Mouse (Mus musculus) olfactory bulb, adult 2 months (tissue): ENCODE data around the gene Tmem88.

ENCODE experiments used
- CTCF ChIP-seq: fragments of 200-500 bp; IDR thresholded peaks from 2 replicates; pipeline ENCODE4 v1.5.1; 2012; ENCODE audit warnings: low read depth, mild to moderate bottlenecking, low read length, moderate library complexity; ENCODE audit not compliant: insufficient read depth
- POLR2A ChIP-seq: fragments of 200-500 bp; IDR thresholded peaks from 2 replicates; pipeline ENCODE4 v1.6.1; 2012; ENCODE audit warnings: mild to moderate bottlenecking, low read depth, low read length, moderate library complexity; ENCODE audit not compliant: insufficient read depth

- TF ChIP-seq CTCF = no peak
- no peak; the same call in 1 of the 2 replicates for TF ChIP-seq POLR2A
Measured at GRCm38 (mm10) chr11:69411538-69412203, 13.6 kb upstream of the Tmem88 start.
